Mouse (Mus musculus) forebrain, embryonic 15.5 days (tissue): ENCODE results near the gene Atp13a1. TPM values are rescaled to one million over a fixed set of nuclear protein-coding genes. Genes with fewer than 3 reads are reported as not detected.

ENCODE experiments used
- ATAC-seq: fragments of 200-750 bp; cut with Nextera tagmentation; replicated peaks from 2 replicates; pipeline ENCODE4 v1.8.0; 2017; ENCODE audit warnings: mild to moderate bottlenecking, moderate TSS enrichment, moderate library complexity
- H3K27ac ChIP-seq: fragments of 300-500 bp; sonication (generic); replicated peaks from 2 replicates; pipeline ENCODE4 v1.5.1; 2015; ENCODE audit warnings: mild to moderate bottlenecking, inconsistent platforms
- H3K27me3 ChIP-seq: fragments of 300-500 bp; sonication (generic); 2 replicates; pipeline ENCODE4 v1.6.1; 2015; ENCODE audit warnings: inconsistent platforms
- H3K36me3 ChIP-seq: fragments of 300-500 bp; sonication (generic); 2 replicates; pipeline ENCODE4 v1.6.1; 2015; ENCODE audit warnings: mild to moderate bottlenecking, inconsistent platforms
- H3K4me1 ChIP-seq: fragments of 300-500 bp; sonication (generic); 2 replicates; pipeline ENCODE4 v1.6.1; 2015; ENCODE audit warnings: inconsistent platforms
- H3K4me2 ChIP-seq: fragments of 300-500 bp; sonication (generic); replicated peaks from 2 replicates; pipeline ENCODE4 v1.6.1; 2015; ENCODE audit warnings: mild to moderate bottlenecking, inconsistent platforms
- H3K4me3 ChIP-seq: fragments of 300-500 bp; sonication (generic); 2 replicates; pipeline ENCODE4 v1.5.1; 2015; ENCODE audit warnings: mild to moderate bottlenecking, inconsistent platforms
- H3K9ac ChIP-seq: fragments of 300-500 bp; sonication (generic); replicated peaks from 2 replicates; pipeline ENCODE4 v1.6.1; 2015; ENCODE audit warnings: mild to moderate bottlenecking, inconsistent platforms
- H3K9me3 ChIP-seq: fragments of 300-500 bp; sonication (generic); 2 replicates; pipeline ENCODE4 v1.6.1; 2016; ENCODE audit warnings: inconsistent platforms
- WGBS: fragments of 180-500 bp; shearing (Covaris S2); methylation state at CpG from one replicate; pipeline ENCODE4 v1.1.7; 2015; ENCODE audit warnings: mixed read lengths; 5-methylcytosine and 5-hydroxymethylcytosine counted together
- polyA plus RNA-seq: library from polyadenylated mRNA; unstranded; fragments of >200 nt; fragmentation: Nextera tagmentation; extraction: Ambion mirVana; gene quantifications from 2 replicates; pipeline ENCODE4 v1.2.1, GENCODE M21; 2015

Atp13a1 gene
- polyA plus RNA-seq, 1 experiment from 2014 or later, result 50.2 TPM

- Histone ChIP-seq H3K27me3 (no peaks in the 10 kb centered on the region), H3K4me3 (no peak overlapping the region), H3K9ac (no peak overlapping the region), H3K36me3 (peaks cover 96% of the 10 kb centered on the region), H3K4me1 (no peaks in the 10 kb centered on the region), H3K27ac (no peak overlapping the region), H3K4me2 (no peak overlapping the region), H3K9me3 (no peaks in the 10 kb centered on the region)
- no peak for ATAC-seq
These were observed 11.3 kb downstream of the Atp13a1 start for GRCm38 (mm10) chr8:69802216-69802615.

GRCm38 (mm10) chr8:69803366-69803765, 12.4 kb downstream of the Atp13a1 start:
- Histone ChIP-seq H3K9me3 (no peaks in the 10 kb centered on the region), H3K4me3 (no peak overlapping the region), H3K36me3 (peaks cover 90% of the 10 kb centered on the region), H3K9ac (no peak overlapping the region), H3K4me2 (no peak overlapping the region), H3K4me1 (peaks cover 3% of the 10 kb centered on the region), H3K27me3 (no peaks in the 10 kb centered on the region), H3K27ac (no peak overlapping the region)
- no peak for ATAC-seq
- 95% methylated on average over 7 of the region's 7 CpGs for WGBS

- Histone ChIP-seq H3K36me3 (peaks cover 78% of the 10 kb centered on the region), H3K9ac (no peak overlapping the region), H3K27ac (no peak overlapping the region), H3K9me3 (no peaks in the 10 kb centered on the region), H3K4me3 (no peak overlapping the region), H3K4me1 (peaks cover 7% of the 10 kb centered on the region), H3K4me2 (no peak overlapping the region), H3K27me3 (no peaks in the 10 kb centered on the region)
- WGBS, result 96% methylated on average over 6 of the region's 6 CpGs
- no peak for ATAC-seq
These were observed 13.6 kb downstream of the Atp13a1 start for GRCm38 (mm10) chr8:69804537-69804936.

GRCm38 (mm10) chr8:69805086-69805485, 14.1 kb downstream of the Atp13a1 start:
- 93% methylated on average over 10 of the region's 10 CpGs for WGBS
- H3K9me3 ChIP-seq, result no peaks in the 10 kb centered on the region
- H3K27ac ChIP-seq, result no peak overlapping the region
- peaks cover 73% of the 10 kb centered on the region for H3K36me3 ChIP-seq
- H3K4me3 ChIP-seq, result no peak overlapping the region
- no peaks in the 10 kb centered on the region for H3K27me3 ChIP-seq
- H3K4me2 ChIP-seq, result no peak overlapping the region
- H3K4me1 ChIP-seq, result peaks cover 13% of the 10 kb centered on the region
- H3K9ac ChIP-seq, result no peak overlapping the region
- ATAC-seq, result no peak

DNA sequence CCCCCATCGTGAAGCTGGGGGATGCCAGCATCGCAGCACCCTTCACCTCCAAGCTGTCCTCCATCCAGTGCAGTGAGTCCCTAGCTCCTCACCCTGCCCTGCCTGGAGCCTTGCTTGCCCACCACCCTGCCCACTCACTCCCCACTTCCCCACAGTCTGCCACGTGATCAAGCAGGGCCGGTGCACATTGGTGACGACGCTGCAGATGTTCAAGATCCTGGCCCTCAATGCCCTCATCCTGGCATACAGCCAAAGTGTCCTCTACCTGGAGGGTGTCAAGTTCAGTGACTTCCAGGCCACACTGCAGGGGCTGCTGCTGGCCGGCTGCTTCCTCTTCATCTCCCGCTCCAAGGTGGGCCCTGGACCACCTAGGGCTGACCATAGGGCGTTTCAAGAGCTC, 14.5 kb downstream of the Atp13a1 start:
- 91% methylated on average over 9 of the region's 9 CpGs for WGBS
- no peak overlapping the region for H3K4me3 ChIP-seq
- peaks cover 74% of the 10 kb centered on the region for H3K36me3 ChIP-seq
- H3K4me1 ChIP-seq, result peaks cover 14% of the 10 kb centered on the region
- H3K9me3 ChIP-seq, result no peaks in the 10 kb centered on the region
- no peak for ATAC-seq
- no peak overlapping the region for H3K4me2 ChIP-seq
- no peaks in the 10 kb centered on the region for H3K27me3 ChIP-seq
- no peak overlapping the region for H3K27ac ChIP-seq
- H3K9ac ChIP-seq, result no peak overlapping the region

- Histone ChIP-seq H3K4me3 (no peak overlapping the region), H3K4me1 (peaks cover 14% of the 10 kb centered on the region), H3K27ac (no peak overlapping the region), H3K9me3 (no peaks in the 10 kb centered on the region), H3K36me3 (peaks cover 71% of the 10 kb centered on the region), H3K4me2 (no peak overlapping the region), H3K27me3 (no peaks in the 10 kb centered on the region), H3K9ac (no peak overlapping the region)
- WGBS, result 96% methylated on average over 5 of the region's 5 CpGs
- ATAC-seq, result no peak
These were observed 16.3 kb downstream of the Atp13a1 start for GRCm38 (mm10) chr8:69807236-69807635.

GRCm38 (mm10) chr8:69808094-69808863, 17.3 kb downstream of the Atp13a1 start, which contains the start of gene Gmip:
Gene Gmip, plus strand, starts transcription at chr8:69808679.
- no peaks in the 10 kb centered on the region for H3K27me3 ChIP-seq
- ATAC-seq, result peak; percentile 70
- peak within 1 kb of the TSS; percentile 69 for H3K9ac ChIP-seq
- peak within 1 kb of the TSS; percentile 75 for H3K27ac ChIP-seq
- H3K4me3 ChIP-seq, result peak within 1 kb of the TSS; percentile 61
- 7% methylated on average over 28 of the region's 28 CpGs for WGBS
- H3K4me2 ChIP-seq, result peak within 1 kb of the TSS; percentile 68
- H3K36me3 ChIP-seq, result peaks cover 63% of the 10 kb centered on the region
- peaks cover 14% of the 10 kb centered on the region for H3K4me1 ChIP-seq
- H3K9me3 ChIP-seq, result no peaks in the 10 kb centered on the region

GRCm38 (mm10) chr8:69808864-69809403, 18.0 kb downstream of the Atp13a1 start:
- peaks cover 14% of the 10 kb centered on the region for H3K4me1 ChIP-seq
- H3K9me3 ChIP-seq, result no peaks in the 10 kb centered on the region

GRCm38 (mm10) chr8:69809820-69810219, 18.9 kb downstream of the Atp13a1 start:
- no peak for ATAC-seq
- H3K27ac ChIP-seq, result no peak overlapping the region; the same call in 1 of the 2 replicates
- WGBS, result 74% methylated on average over 3 of the region's 3 CpGs
- peaks cover 14% of the 10 kb centered on the region for H3K4me1 ChIP-seq
- H3K36me3 ChIP-seq, result peaks cover 64% of the 10 kb centered on the region
- peak overlapping the region; percentile 61 for H3K4me3 ChIP-seq
- H3K27me3 ChIP-seq, result no peaks in the 10 kb centered on the region
- H3K4me2 ChIP-seq, result peak overlapping the region; percentile 68
- H3K9me3 ChIP-seq, result no peaks in the 10 kb centered on the region
- H3K9ac ChIP-seq, result no peak overlapping the region

More at GRCm38 (mm10) chr8:69808864-69809403, 18.0 kb downstream of the Atp13a1 start:
- H3K27me3 ChIP-seq, result no peaks in the 10 kb centered on the region
- peak overlapping the region; percentile 75 for H3K27ac ChIP-seq
- H3K4me3 ChIP-seq, result peak overlapping the region; percentile 61
- peaks cover 63% of the 10 kb centered on the region for H3K36me3 ChIP-seq
- peak overlapping the region; percentile 68 for H3K4me2 ChIP-seq
- H3K9ac ChIP-seq, result peak overlapping the region; percentile 69
- ATAC-seq, result peak; percentile 76
- 3% methylated on average over 23 of the region's 23 CpGs for WGBS

GRCm38 (mm10) chr8:69814881-69815280, 23.9 kb downstream of the Atp13a1 start:
- Histone ChIP-seq H3K4me3 (no peak overlapping the region), H3K27ac (no peak overlapping the region), H3K27me3 (no peaks in the 10 kb centered on the region), H3K36me3 (peaks cover 66% of the 10 kb centered on the region), H3K4me1 (peaks cover 3% of the 10 kb centered on the region), H3K9me3 (no peaks in the 10 kb centered on the region), H3K4me2 (no peak overlapping the region), H3K9ac (no peak overlapping the region)
- ATAC-seq, result no peak
- WGBS, result 90% methylated on average over 2 of the region's 2 CpGs

GRCm38 (mm10) chr8:69815396-69815795, 24.4 kb downstream of the Atp13a1 start:
- Histone ChIP-seq H3K4me3 (no peak overlapping the region), H3K9ac (no peak overlapping the region), H3K36me3 (peaks cover 63% of the 10 kb centered on the region), H3K4me2 (no peak overlapping the region), H3K9me3 (no peaks in the 10 kb centered on the region), H3K27me3 (no peaks in the 10 kb centered on the region), H3K4me1 (no peaks in the 10 kb centered on the region), H3K27ac (no peak overlapping the region)
- 98% methylated on average over 4 of the region's 4 CpGs for WGBS
- ATAC-seq, result no peak

DNA sequence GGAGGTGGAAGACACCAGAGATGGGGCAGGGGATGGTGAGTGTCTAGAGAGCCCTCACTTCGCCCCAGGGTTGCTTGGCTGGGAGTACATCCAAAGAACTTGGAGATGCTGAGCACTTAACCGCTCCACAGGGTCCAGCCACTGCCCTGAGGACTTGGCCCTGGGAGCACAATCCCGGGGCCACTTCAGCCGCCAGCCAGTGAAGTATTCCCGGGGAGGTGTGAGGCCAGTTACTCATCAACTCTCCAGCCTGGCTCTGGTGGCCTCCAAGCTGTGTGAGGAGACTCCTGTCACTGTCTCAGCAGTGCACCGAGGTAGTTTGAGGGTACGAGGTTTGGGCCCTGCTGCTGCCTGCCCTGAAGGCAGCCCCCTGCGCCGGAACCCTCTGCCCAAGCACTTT, 29.5 kb downstream of the Atp13a1 start:
- no peak overlapping the region for H3K27ac ChIP-seq

More for the DNA sequence above, 29.5 kb downstream of the Atp13a1 start:
- peaks cover 34% of the 10 kb centered on the region for H3K4me1 ChIP-seq
- peaks cover 32% of the 10 kb centered on the region for H3K36me3 ChIP-seq
- no peaks in the 10 kb centered on the region for H3K9me3 ChIP-seq
- 92% methylated on average over 9 of the region's 9 CpGs for WGBS
- no peak overlapping the region for H3K4me2 ChIP-seq
- no peak for ATAC-seq
- no peaks in the 10 kb centered on the region for H3K27me3 ChIP-seq
- H3K9ac ChIP-seq, result no peak overlapping the region
- no peak overlapping the region for H3K4me3 ChIP-seq
